Mouse (Mus musculus) stomach, embryonic 16.5 days (tissue): ENCODE data around the gene Pfn3. TPM values are rescaled to one million over a fixed set of nuclear protein-coding genes. Genes with fewer than 3 reads are reported as not detected.

Experiments used
- ATAC-seq: fragments of 200-750 bp; cut with Nextera tagmentation; 2 replicates; pipeline ENCODE4 v1.8.0; 2017; ENCODE audit warnings: moderate number of reproducible peaks, moderate TSS enrichment; ENCODE audit not compliant: insufficient read depth, low FRiP score
- H3K27ac ChIP-seq: fragments of 300-500 bp; sonication (generic); 2 replicates; pipeline ENCODE4 v1.5.1; 2014; ENCODE audit warnings: low read length
- H3K27me3 ChIP-seq: fragments of 300-500 bp; sonication (generic); 2 replicates; pipeline ENCODE4 v1.6.1; 2014; ENCODE audit warnings: low read length, control low read depth, mixed read lengths; ENCODE audit not compliant: control insufficient read depth, insufficient read depth
- H3K36me3 ChIP-seq: fragments of 300-500 bp; sonication (generic); 2 replicates; pipeline ENCODE4 v1.6.1; 2014; ENCODE audit warnings: low read length; ENCODE audit not compliant: control insufficient read depth, insufficient read depth
- H3K4me1 ChIP-seq: fragments of 300-500 bp; sonication (generic); 2 replicates; pipeline ENCODE4 v1.6.1; 2014; ENCODE audit warnings: low read length, control low read depth, mixed read lengths; ENCODE audit not compliant: control insufficient read depth, insufficient read depth
- H3K4me2 ChIP-seq: fragments of 300-500 bp; sonication (generic); 2 replicates; pipeline ENCODE4 v1.6.1; 2014; ENCODE audit warnings: low read depth, low read length, mixed read lengths
- H3K4me3 ChIP-seq: fragments of 300-500 bp; sonication (generic); replicated peaks from 2 replicates; pipeline ENCODE4 v1.5.1; 2014; ENCODE audit warnings: mild to moderate bottlenecking, low read length
- H3K9ac ChIP-seq: fragments of 300-500 bp; sonication (generic); 2 replicates; pipeline ENCODE4 v1.6.1; 2014; ENCODE audit warnings: low read length
- H3K9me3 ChIP-seq: fragments of 300-500 bp; sonication (generic); replicated peaks from 2 replicates; pipeline ENCODE4 v1.6.1; 2016; ENCODE audit warnings: low read length, control low read depth; ENCODE audit not compliant: control insufficient read depth
- WGBS: fragments of 180-500 bp; shearing (Covaris S2); extraction: QIAGEN DNeasy Blood & Tissue Kit; methylation state at CpG from one replicate; pipeline ENCODE4 v1.1.7; 2014; 5-methylcytosine and 5-hydroxymethylcytosine counted together
- polyA plus RNA-seq: library from polyadenylated mRNA; unstranded; fragments of >200 nt; fragmentation: Nextera tagmentation; extraction: Ambion mirVana; gene quantifications from 2 replicates; pipeline ENCODE4 v1.2.1, GENCODE M21; 2015

Gene Pfn3
- polyA plus RNA-seq = not detected in 2 replicates

DNA sequence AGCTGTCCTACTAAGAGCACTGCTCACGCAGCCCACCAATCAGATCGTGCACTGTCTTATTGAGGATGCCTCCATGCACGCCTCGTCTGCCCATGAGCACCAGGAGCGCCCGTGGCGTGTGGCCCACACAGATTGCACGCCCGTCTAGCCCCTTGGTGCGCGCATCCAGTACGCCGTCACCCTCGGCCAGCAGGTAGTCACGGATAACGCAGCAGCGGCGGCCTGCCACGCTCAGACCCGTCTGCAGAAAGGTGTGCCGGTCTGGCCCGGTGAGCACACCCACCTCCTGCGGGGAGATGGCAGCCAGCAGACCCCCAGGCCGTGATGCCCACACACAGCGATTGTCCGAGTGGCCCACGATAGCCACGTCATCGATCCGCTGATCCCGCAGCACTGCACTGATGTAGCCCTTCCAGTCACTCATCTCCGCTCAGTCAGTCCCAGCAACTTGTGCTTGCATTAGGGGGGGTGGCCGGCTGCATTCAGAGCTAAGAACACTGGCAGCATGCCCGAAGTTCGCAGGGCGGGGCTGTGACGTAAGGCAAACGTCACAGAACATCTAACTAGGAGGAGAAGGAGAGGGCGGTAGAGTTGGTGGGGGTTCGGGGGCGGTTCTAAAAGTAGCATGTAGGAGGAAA is at the start of gene Pfn3:
Gene Pfn3 (minus strand): TSS at position 490 of the 638 bp plus-strand sequence.
- Histone ChIP-seq H3K9ac (peak within 1 kb of the TSS; percentile 48), H3K4me3 (peak within 1 kb of the TSS; percentile 15), H3K36me3 (no peaks in the 10 kb centered on the region), H3K27ac (no peak within 1 kb of the TSS), H3K9me3 (no peaks in the 10 kb centered on the region), H3K4me1 (no peaks in the 10 kb centered on the region), H3K4me2 (peak within 1 kb of the TSS; percentile 52), H3K27me3 (peaks cover 10% of the 10 kb centered on the region)
- peak; percentile 72; the same call in 1 of the 2 replicates for ATAC-seq
- whole genome bisulfite sequencing = 10% methylated on average over 41 of the region's 41 CpGs

- peak; percentile 52; the same call in 1 of the 2 replicates for ATAC-seq
- H3K4me2 ChIP-seq = peak within 1 kb of the TSS; percentile 96
- no peaks in the 10 kb centered on the region for H3K27me3 ChIP-seq
- peaks cover 14% of the 10 kb centered on the region for H3K4me1 ChIP-seq
- under 1% methylated on average over 83 of the region's 84 CpGs for WGBS
- H3K9ac ChIP-seq = peak within 1 kb of the TSS; percentile 83
- H3K4me3 ChIP-seq = peak within 1 kb of the TSS; percentile 66
- H3K27ac ChIP-seq = peak within 1 kb of the TSS; percentile 58; the same call in 1 of the 2 replicates
- H3K9me3 ChIP-seq = no peaks in the 10 kb centered on the region
- H3K36me3 ChIP-seq = 0 out of 2 replicates have a peak, but pooled peaks cover 6% of the 10 kb centered on the region
Measured at GRCm38 (mm10) chr13:55464027-55464884, 49.2 kb upstream of the Pfn3 start, which contains the start of gene Prr7. Gene Prr7 (plus strand): TSS chr13:55464267.

DNA sequence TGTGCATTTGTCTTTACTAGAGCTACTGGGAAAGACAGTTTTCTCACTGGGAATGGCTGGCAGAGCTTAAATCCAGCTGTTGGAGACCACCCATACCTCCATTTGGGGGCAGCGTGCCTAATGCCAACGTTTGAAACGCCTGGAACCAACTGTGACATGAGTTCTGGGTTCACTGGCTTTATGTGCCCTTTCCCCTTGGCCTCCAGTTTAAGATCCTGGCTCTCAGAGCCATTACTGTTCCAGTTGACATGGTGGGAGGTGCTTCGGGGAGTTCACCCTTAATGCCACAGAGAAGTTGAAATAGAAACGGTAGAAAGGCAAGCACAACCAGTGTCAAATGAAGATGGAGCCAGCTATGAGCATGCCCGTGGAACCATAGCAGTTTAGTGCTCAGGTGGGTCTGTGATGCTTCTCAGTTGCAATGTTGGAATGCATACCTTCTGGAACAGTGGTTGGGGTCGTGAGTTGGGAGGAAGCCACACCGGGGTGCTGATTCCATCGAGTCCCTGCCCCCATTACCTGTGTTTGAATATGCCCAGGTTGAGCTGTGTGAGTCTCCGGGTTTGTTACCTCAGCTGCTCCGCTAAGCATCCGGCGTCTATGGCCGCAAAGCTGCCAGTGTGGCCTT is 48.5 kb upstream of the Pfn3 start:
- Histone ChIP-seq H3K4me3 (peak overlapping the region; percentile 66), H3K4me1 (peaks cover 14% of the 10 kb centered on the region), H3K9ac (peak overlapping the region; percentile 83), H3K27me3 (no peaks in the 10 kb centered on the region), H3K27ac (no peak overlapping the region; the same call in 1 of the 2 replicates), H3K9me3 (no peaks in the 10 kb centered on the region), H3K4me2 (peak overlapping the region; percentile 96), H3K36me3 (0 out of 2 replicates have a peak, but pooled peaks cover 6% of the 10 kb centered on the region)
- 12% methylated on average over 14 of the region's 14 CpGs for WGBS
- ATAC-seq = no peak

- Histone ChIP-seq H3K4me2 (no peak overlapping the region), H3K27me3 (no peaks in the 10 kb centered on the region), H3K27ac (no peak overlapping the region), H3K9me3 (no peaks in the 10 kb centered on the region), H3K36me3 (0 out of 2 replicates have a peak, but pooled peaks cover 8% of the 10 kb centered on the region), H3K4me1 (peaks cover 14% of the 10 kb centered on the region), H3K4me3 (no peak overlapping the region), H3K9ac (no peak overlapping the region)
- ATAC-seq = no peak
- 65% methylated on average over 2 of the region's 2 CpGs for WGBS
Measured at GRCm38 (mm10) chr13:55462965-55463364, 47.9 kb upstream of the Pfn3 start.

GRCm38 (mm10) chr13:55451785-55452549 is 36.9 kb upstream of the Pfn3 start:
- peak overlapping the region; percentile 53; the same call in 1 of the 2 replicates for H3K27ac ChIP-seq
- H3K36me3 ChIP-seq = peaks cover 33% of the 10 kb centered on the region
- no peak overlapping the region for H3K4me2 ChIP-seq
- peak; percentile 53; the same call in 1 of the 2 replicates for ATAC-seq
- no peaks in the 10 kb centered on the region for H3K9me3 ChIP-seq
- no peak overlapping the region for H3K4me3 ChIP-seq
- no peak overlapping the region for H3K9ac ChIP-seq
- H3K27me3 ChIP-seq = no peaks in the 10 kb centered on the region
- H3K4me1 ChIP-seq = peaks cover 5% of the 10 kb centered on the region
- WGBS = 81% methylated on average over 16 of the region's 16 CpGs

DNA sequence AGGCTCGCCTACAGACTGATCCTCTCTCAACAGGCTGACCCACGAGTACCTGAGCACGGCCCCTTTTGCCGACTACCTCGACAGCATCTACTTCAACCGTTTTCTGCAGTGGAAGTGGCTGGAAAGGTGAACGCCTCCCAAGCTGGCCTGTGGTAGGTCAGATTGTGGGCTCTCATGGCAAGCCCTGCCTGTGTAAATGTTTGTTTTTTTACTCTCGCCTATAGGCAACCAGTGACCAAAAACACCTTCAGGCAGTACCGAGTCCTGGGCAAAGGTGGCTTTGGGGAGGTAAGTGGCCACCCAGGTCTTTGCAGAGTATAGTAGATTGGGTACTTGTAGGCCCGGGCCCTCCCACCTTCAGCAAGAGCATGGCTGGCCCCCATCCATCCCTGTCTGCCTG is 36.3 kb upstream of the Pfn3 start:
- ATAC-seq = no peak
- Histone ChIP-seq H3K36me3 (peaks cover 32% of the 10 kb centered on the region), H3K4me2 (no peak overlapping the region), H3K27me3 (no peaks in the 10 kb centered on the region), H3K4me1 (peaks cover 12% of the 10 kb centered on the region), H3K27ac (no peak overlapping the region), H3K9ac (no peak overlapping the region), H3K4me3 (no peak overlapping the region), H3K9me3 (no peaks in the 10 kb centered on the region)
- WGBS = 77% methylated on average over 10 of the region's 10 CpGs

- no peak for ATAC-seq
- Histone ChIP-seq H3K4me3 (no peak overlapping the region), H3K36me3 (peaks cover 25% of the 10 kb centered on the region), H3K9me3 (no peaks in the 10 kb centered on the region), H3K27ac (no peak overlapping the region), H3K27me3 (no peaks in the 10 kb centered on the region), H3K4me2 (no peak overlapping the region), H3K4me1 (peaks cover 17% of the 10 kb centered on the region), H3K9ac (no peak overlapping the region)
- WGBS = 91% methylated on average over 11 of the region's 11 CpGs
Measured at GRCm38 (mm10) chr13:55450511-55450980, 35.5 kb upstream of the Pfn3 start.

DNA sequence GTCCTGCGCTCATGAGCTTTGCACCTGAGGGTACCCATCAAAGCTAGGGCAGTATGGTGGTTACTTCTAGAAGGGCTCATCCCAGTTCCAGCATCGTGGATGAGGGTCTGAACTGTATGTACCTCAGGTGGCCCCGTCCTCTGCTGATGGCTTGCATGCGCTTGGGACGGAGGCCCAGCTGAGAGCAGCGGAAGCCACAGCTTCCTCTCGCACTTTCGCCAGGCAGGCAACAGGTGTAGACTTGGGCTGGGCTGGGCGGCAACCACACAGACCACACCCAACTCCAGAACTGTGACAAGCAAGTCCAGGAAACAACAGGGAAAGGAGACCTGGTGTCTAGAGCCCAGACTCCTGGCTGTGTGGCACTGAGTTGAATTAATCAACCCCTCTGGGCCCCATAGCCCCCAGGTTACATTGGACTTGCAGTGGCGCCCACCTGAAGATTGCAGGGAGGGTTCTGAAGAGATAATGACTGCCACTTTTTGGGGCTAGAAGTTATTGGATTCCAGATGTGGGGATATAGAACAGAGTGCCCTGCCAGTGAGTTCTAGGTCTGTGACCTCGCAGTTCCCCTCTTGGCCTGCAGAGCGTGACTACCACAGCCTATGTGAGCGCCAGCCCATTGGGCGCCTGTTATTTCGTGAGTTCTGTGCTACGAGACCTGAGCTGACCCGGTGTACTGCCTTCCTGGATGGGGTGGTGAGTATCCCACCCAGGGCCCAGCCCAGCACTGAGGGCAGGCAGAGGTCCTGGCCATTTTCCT is 34.8 kb upstream of the Pfn3 start:
- no peak overlapping the region for H3K4me2 ChIP-seq
- no peak overlapping the region for H3K9ac ChIP-seq
- H3K27me3 ChIP-seq = no peaks in the 10 kb centered on the region
- no peak overlapping the region for H3K4me3 ChIP-seq
- WGBS = 85% methylated on average over 17 of the region's 17 CpGs
- H3K27ac ChIP-seq = no peak overlapping the region
- H3K9me3 ChIP-seq = no peaks in the 10 kb centered on the region
- peaks cover 21% of the 10 kb centered on the region for H3K36me3 ChIP-seq
- no peak for ATAC-seq
- H3K4me1 ChIP-seq = peaks cover 17% of the 10 kb centered on the region
